In the genomic region with DNA sequence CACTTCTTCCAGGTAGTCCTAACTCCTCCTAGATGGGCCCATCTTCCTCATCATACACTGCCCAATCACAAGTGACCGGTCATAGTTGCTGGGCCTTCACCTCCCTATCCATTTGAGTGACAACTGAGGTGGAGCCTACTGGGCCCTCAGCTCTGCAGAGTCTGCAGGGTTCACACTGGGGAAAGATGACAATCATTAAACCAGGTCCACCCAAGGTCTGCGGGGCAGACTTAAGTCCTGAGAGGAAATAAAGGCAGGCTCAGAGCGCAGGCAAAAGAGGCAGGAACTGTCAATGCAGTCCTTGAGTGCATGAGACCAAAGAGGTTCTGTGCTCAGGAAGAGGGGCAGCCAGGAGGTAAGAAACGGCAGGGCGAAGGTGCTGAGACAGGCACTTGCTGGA, we compare ENCODE assay signal across 24 mouse cellular contexts. TPM values are rescaled to one million over a fixed set of nuclear protein-coding genes. Genes with fewer than 3 reads are reported as not detected.
DNase-seq lines count a peak whose midpoint lies in the region; ATAC-seq and TF ChIP-seq lines count a peak whose summit lies in the region.
"Had no signal": no experiment of that assay in that cellular context is flagged by ENCODE, and none has a peak within 500 bp of the region (broad histone marks: within the 10 kb centered on the region; RNA-seq: fewer than 3 reads in every experiment).

No protein-coding gene starts in this region.

- no peak for ATAC-seq in heart, embryonic 13.5 days (ENCODE audit: extremely low read depth, insufficient number of reproducible peaks, low FRiP score, low TSS enrichment)
- no peak for ATAC-seq in heart, embryonic 11.5 days (replicated peaks; ENCODE audit: insufficient number of reproducible peaks, low FRiP score, low TSS enrichment)
- ATAC-seq in lung, embryonic 16.5 days (ENCODE audit: low read depth): no peak
- ATAC-seq in stomach, postnatal 0 days (ENCODE audit: low FRiP score, low TSS enrichment): no peak
- ATAC-seq in midbrain, embryonic 14.5 days (ENCODE audit: low FRiP score, low TSS enrichment): no peak
- ATAC-seq: forebrain, embryonic 13.5 days had no signal

- TF ChIP-seq EP300 in stomach, postnatal 0 days (optimal IDR thresholded peaks at IDR 0.05): no peak

- H3K4me2 ChIP-seq in heart, embryonic 13.5 days: no peak overlapping the region
- H3K4me2 ChIP-seq in heart, embryonic 11.5 days: no peak overlapping the region
- no peak overlapping the region for H3K4me2 ChIP-seq in lung, embryonic 16.5 days (ENCODE audit: low read depth, low read length)
- H3K4me2 ChIP-seq in stomach, postnatal 0 days (replicated peaks; ENCODE audit: low read depth): no peak overlapping the region
- no peak overlapping the region for H3K4me2 ChIP-seq in midbrain, embryonic 14.5 days (ENCODE audit: low read length)
- H3K4me2 ChIP-seq: forebrain, embryonic 13.5 days; limb, embryonic 12.5 days; neural tube, embryonic 15.5 days had no signal

- peaks cover 76% of the 10 kb centered on the region for H3K4me1 ChIP-seq in heart, embryonic 13.5 days
- H3K4me1 ChIP-seq in heart, embryonic 11.5 days (ENCODE audit: control insufficient read depth, insufficient read depth, low read length): peaks cover 56% of the 10 kb centered on the region
- H3K4me1 ChIP-seq in lung, embryonic 16.5 days (replicated peaks; ENCODE audit: control insufficient read depth, insufficient read depth, low read length): peaks cover 59% of the 10 kb centered on the region
- H3K4me1 ChIP-seq in stomach, postnatal 0 days (replicated peaks; ENCODE audit: control insufficient read depth, insufficient read depth): peaks cover 24% of the 10 kb centered on the region
- no peaks in the 10 kb centered on the region; the same call in 1 of the 2 replicates for H3K4me1 ChIP-seq in midbrain, embryonic 14.5 days (ENCODE audit: control insufficient read depth, insufficient read depth, low read length)

- TF ChIP-seq CTCF in stomach, postnatal 0 days (IDR thresholded peaks at IDR 0.05; ENCODE audit: low read depth): no peak

- peaks cover 16% of the 10 kb centered on the region for H3K36me3 ChIP-seq in heart, embryonic 13.5 days
- H3K36me3 ChIP-seq in heart, embryonic 11.5 days (ENCODE audit: control insufficient read depth, insufficient read depth, low read length): peaks cover 2% of the 10 kb centered on the region
- H3K36me3 ChIP-seq in lung, embryonic 16.5 days (ENCODE audit: control insufficient read depth, insufficient read depth, low read length): peaks cover 2% of the 10 kb centered on the region
- H3K36me3 ChIP-seq in stomach, postnatal 0 days (ENCODE audit: control insufficient read depth, insufficient read depth, low read length): peaks cover under 1% of the 10 kb centered on the region; the same call in 1 of the 2 replicates
- peaks cover 8% of the 10 kb centered on the region for H3K36me3 ChIP-seq in midbrain, embryonic 14.5 days (ENCODE audit: control insufficient read depth, insufficient read depth, low read length)

- H3K4me3 ChIP-seq in heart, embryonic 13.5 days: no peak overlapping the region
- no peak overlapping the region for H3K4me3 ChIP-seq in heart, embryonic 11.5 days (ENCODE audit: low read depth, low read length)
- H3K4me3 ChIP-seq in lung, embryonic 16.5 days (ENCODE audit: low read length): no peak overlapping the region
- no peak overlapping the region for H3K4me3 ChIP-seq in stomach, postnatal 0 days (ENCODE audit: low read depth, low read length)
- no peak overlapping the region for H3K4me3 ChIP-seq in midbrain, embryonic 14.5 days (replicated peaks; ENCODE audit: low read depth, low read length)
- H3K4me3 ChIP-seq: embryonic facial prominence, embryonic 10.5 days; forebrain, embryonic 13.5 days; layer of hippocampus, adult 2 months; limb, embryonic 12.5 days; midbrain, embryonic 10.5 days; neural tube, embryonic 15.5 days had no signal

- H3K27ac ChIP-seq in heart, embryonic 13.5 days (replicated peaks): no peak overlapping the region
- no peak overlapping the region for H3K27ac ChIP-seq in heart, embryonic 11.5 days (ENCODE audit: low read depth, low read length)
- peak overlapping the region; percentile 96; the same call in 1 of the 2 replicates for H3K27ac ChIP-seq in lung, embryonic 16.5 days (ENCODE audit: low read length)
- H3K27ac ChIP-seq in stomach, postnatal 0 days (replicated peaks): peak overlapping the region; percentile 96
- H3K27ac ChIP-seq in midbrain, embryonic 14.5 days (replicated peaks; ENCODE audit: low read depth, low read length): no peak overlapping the region
- H3K27ac ChIP-seq: embryonic facial prominence, embryonic 10.5 days; midbrain, embryonic 10.5 days; neural tube, embryonic 15.5 days had no signal

- DNase-seq in lung, postnatal 14 days: no peak
- peak; percentile 59 for DNase-seq in kidney, postnatal 14 days
- no peak for DNase-seq in stomach, postnatal 0 days (ENCODE audit: low spot score)
- no peak for DNase-seq in embryo, embryonic 10 days (ENCODE audit: low spot score)
- DNase-seq in midbrain, embryonic 14.5 days: no peak
- DNase-seq: adrenal gland, adult 8-10 months; cerebellum, postnatal 36 days; gastrocnemius, postnatal 36 days; heart, postnatal 4 days; lung, postnatal 4 days; right cerebral cortex, postnatal 25 days; thymus, adult 18-20 months had no signal

- 0 out of 2 replicates have a peak overlapping the region, but pooled peaks have one; percentile 15 for H3K9ac ChIP-seq in heart, embryonic 13.5 days
- H3K9ac ChIP-seq in heart, embryonic 11.5 days (ENCODE audit: low read depth, low read length): no peak overlapping the region
- peak overlapping the region; percentile 21; the same call in 1 of the 2 replicates for H3K9ac ChIP-seq in lung, embryonic 16.5 days (ENCODE audit: low read length)
- no peak overlapping the region for H3K9ac ChIP-seq in stomach, postnatal 0 days (ENCODE audit: low read length)
- no peak overlapping the region for H3K9ac ChIP-seq in midbrain, embryonic 14.5 days (replicated peaks; ENCODE audit: low read length)
- H3K9ac ChIP-seq: forebrain, embryonic 13.5 days; limb, embryonic 12.5 days; neural tube, embryonic 15.5 days had no signal

- H3K9me3 ChIP-seq in heart, embryonic 13.5 days: no peaks in the 10 kb centered on the region
- no peaks in the 10 kb centered on the region for H3K9me3 ChIP-seq in heart, embryonic 11.5 days (replicated peaks; ENCODE audit: control insufficient read depth, low read length)
- H3K9me3 ChIP-seq in lung, embryonic 16.5 days (ENCODE audit: control insufficient read depth, low read length): no peaks in the 10 kb centered on the region
- H3K9me3 ChIP-seq in stomach, postnatal 0 days (ENCODE audit: control insufficient read depth, low read length): no peaks in the 10 kb centered on the region
- no peaks in the 10 kb centered on the region for H3K9me3 ChIP-seq in midbrain, embryonic 14.5 days (ENCODE audit: control insufficient read depth, low read length)
- H3K9me3 ChIP-seq: embryonic facial prominence, embryonic 10.5 days; forebrain, embryonic 13.5 days; limb, embryonic 12.5 days; midbrain, embryonic 10.5 days; neural tube, embryonic 15.5 days had no signal

- H3K27me3 ChIP-seq in heart, embryonic 13.5 days (replicated peaks): no peaks in the 10 kb centered on the region
- no peaks in the 10 kb centered on the region for H3K27me3 ChIP-seq in heart, embryonic 11.5 days (ENCODE audit: control insufficient read depth, insufficient read depth, low read length)
- H3K27me3 ChIP-seq in lung, embryonic 16.5 days (ENCODE audit: control insufficient read depth, insufficient read depth, low read depth, low read length): no peaks in the 10 kb centered on the region
- H3K27me3 ChIP-seq in stomach, postnatal 0 days (ENCODE audit: control insufficient read depth, insufficient read depth, low read length): no peaks in the 10 kb centered on the region
- no peaks in the 10 kb centered on the region for H3K27me3 ChIP-seq in midbrain, embryonic 14.5 days (ENCODE audit: control insufficient read depth, insufficient read depth, low read length)
- H3K27me3 ChIP-seq: CH12.LX; forebrain, embryonic 13.5 days; limb, embryonic 12.5 days; neural tube, embryonic 15.5 days had no signal

- whole genome bisulfite sequencing in heart, embryonic 13.5 days: 78% methylated on average over 5 of the region's 5 CpGs
- WGBS in heart, embryonic 11.5 days (ENCODE audit: insufficient replicate concordance): 82% methylated on average over 5 of the region's 5 CpGs
- 62% methylated on average over 5 of the region's 5 CpGs for WGBS in lung, embryonic 16.5 days
- WGBS in stomach, postnatal 0 days: 67% methylated on average over 5 of the region's 5 CpGs
- WGBS in midbrain, embryonic 14.5 days: 95% methylated on average over 5 of the region's 5 CpGs

RNA-seq across cellular contexts. Expression of a gene that starts 25.3 kb away (rescaled TPM):
- polyA plus RNA-seq in heart, embryonic 13.5 days (2015; fragmentation: Nextera tagmentation; extraction: Ambion mirVana): 18.7 and 23.3 TPM in 2 replicates
- 22.2 and 22.8 TPM in 2 replicates for polyA plus RNA-seq in heart, embryonic 11.5 days (2014; fragmentation: Nextera tagmentation; extraction: Ambion mirVana)
- polyA plus RNA-seq in lung, embryonic 16.5 days (2015; fragmentation: Nextera tagmentation; extraction: Ambion mirVana): 11.9 and 15.1 TPM in 2 replicates
- 9.8 and 12.0 TPM in 2 replicates for polyA plus RNA-seq in stomach, postnatal 0 days (2015; fragmentation: Nextera tagmentation; extraction: Ambion mirVana)
- 27.2 and 29.5 TPM in 2 replicates for polyA plus RNA-seq in midbrain, embryonic 14.5 days (2014; fragmentation: Nextera tagmentation; extraction: Ambion mirVana)

RNA-seq across cellular contexts. Expression of a gene that starts 25.3 kb away (rescaled TPM):
- polyA plus RNA-seq in heart, embryonic 13.5 days (2015; fragmentation: Nextera tagmentation; extraction: Ambion mirVana): 27.9 and 30.5 TPM in 2 replicates
- 25.4 and 27.6 TPM in 2 replicates for polyA plus RNA-seq in heart, embryonic 11.5 days (2014; fragmentation: Nextera tagmentation; extraction: Ambion mirVana)
- polyA plus RNA-seq in lung, embryonic 16.5 days (2015; fragmentation: Nextera tagmentation; extraction: Ambion mirVana): 58.2 and 60.5 TPM in 2 replicates
- 33.9 and 34.1 TPM in 2 replicates for polyA plus RNA-seq in stomach, postnatal 0 days (2015; fragmentation: Nextera tagmentation; extraction: Ambion mirVana)
- polyA plus RNA-seq in midbrain, embryonic 14.5 days (2014; fragmentation: Nextera tagmentation; extraction: Ambion mirVana): 12.3 and 15.6 TPM in 2 replicates

RNA-seq across cellular contexts. Expression of a gene that starts 25.6 kb away (rescaled TPM):
- not detected in 2 replicates for polyA plus RNA-seq in heart, embryonic 13.5 days (2015; fragmentation: Nextera tagmentation; extraction: Ambion mirVana)
- polyA plus RNA-seq in heart, embryonic 11.5 days (2014; fragmentation: Nextera tagmentation; extraction: Ambion mirVana): not detected in 2 replicates
- polyA plus RNA-seq in lung, embryonic 16.5 days (2015; fragmentation: Nextera tagmentation; extraction: Ambion mirVana): not detected in 2 replicates
- polyA plus RNA-seq in stomach, postnatal 0 days (2015; fragmentation: Nextera tagmentation; extraction: Ambion mirVana): 20.1 and 27.2 TPM in 2 replicates
- 0.13 TPM in 1 of 2 replicates, not detected in the other for polyA plus RNA-seq in midbrain, embryonic 14.5 days (2014; fragmentation: Nextera tagmentation; extraction: Ambion mirVana)
- polyA plus RNA-seq: embryonic facial prominence, embryonic 10.5 days; forebrain, embryonic 13.5 days; heart, embryonic 14.5 days; limb, embryonic 12.5 days had no signal

RNA-seq across cellular contexts. Expression of a gene that starts 32.0 kb away (rescaled TPM):
- polyA plus RNA-seq in heart, embryonic 13.5 days (2015; fragmentation: Nextera tagmentation; extraction: Ambion mirVana): not detected in 2 replicates
- not detected in 2 replicates for polyA plus RNA-seq in heart, embryonic 11.5 days (2014; fragmentation: Nextera tagmentation; extraction: Ambion mirVana)
- not detected in 2 replicates for polyA plus RNA-seq in lung, embryonic 16.5 days (2015; fragmentation: Nextera tagmentation; extraction: Ambion mirVana)
- polyA plus RNA-seq in stomach, postnatal 0 days (2015; fragmentation: Nextera tagmentation; extraction: Ambion mirVana): 87.1 and 87.6 TPM in 2 replicates
- polyA plus RNA-seq in midbrain, embryonic 14.5 days (2014; fragmentation: Nextera tagmentation; extraction: Ambion mirVana): not detected in 2 replicates
- polyA plus RNA-seq: embryonic facial prominence, embryonic 10.5 days; forebrain, embryonic 13.5 days; heart, embryonic 14.5 days; limb, embryonic 12.5 days; midbrain, embryonic 10.5 days; neural tube, embryonic 15.5 days; urinary bladder, adult 2 months had no signal

RNA-seq across cellular contexts. Expression of a gene that starts 50.1 kb away (rescaled TPM):
- not detected in 2 replicates for polyA plus RNA-seq in heart, embryonic 13.5 days (2015; fragmentation: Nextera tagmentation; extraction: Ambion mirVana)
- polyA plus RNA-seq in heart, embryonic 11.5 days (2014; fragmentation: Nextera tagmentation; extraction: Ambion mirVana): not detected in 2 replicates
- polyA plus RNA-seq in lung, embryonic 16.5 days (2015; fragmentation: Nextera tagmentation; extraction: Ambion mirVana): not detected in 2 replicates
- not detected in 2 replicates for polyA plus RNA-seq in stomach, postnatal 0 days (2015; fragmentation: Nextera tagmentation; extraction: Ambion mirVana)
- polyA plus RNA-seq in midbrain, embryonic 14.5 days (2014; fragmentation: Nextera tagmentation; extraction: Ambion mirVana): not detected in 2 replicates
- polyA plus RNA-seq: embryonic facial prominence, embryonic 10.5 days; forebrain, embryonic 13.5 days; heart, embryonic 14.5 days; limb, embryonic 12.5 days; midbrain, embryonic 10.5 days; neural tube, embryonic 15.5 days; urinary bladder, adult 2 months had no signal

Comparison
In these comparisons a context has a peak if more than half of its experiments do, and no peak if none do; other contexts are left out.
1. H3K9ac ChIP-seq: peak in heart, embryonic 13.5 days (single experiment) and lung, embryonic 16.5 days (single experiment); none in heart, embryonic 11.5 days (single experiment), stomach, postnatal 0 days (single experiment) and midbrain, embryonic 14.5 days (single experiment).
2. H3K27ac ChIP-seq: peak in lung, embryonic 16.5 days (single experiment) and stomach, postnatal 0 days (single experiment); none in heart, embryonic 13.5 days (single experiment), heart, embryonic 11.5 days (single experiment) and midbrain, embryonic 14.5 days (single experiment).
3. RNA of a gene that starts 25.6 kb away (polyA plus RNA-seq): 20.1 to 27.2 TPM in stomach, postnatal 0 days; 0.13 TPM in midbrain, embryonic 14.5 days, not detected in heart, embryonic 13.5 days, not detected in heart, embryonic 11.5 days and not detected in lung, embryonic 16.5 days; every median in the first group is over 10 times any median in the second.